Mouse (Mus musculus) forebrain, embryonic 12.5 days (tissue): ENCODE results near the gene Gpr22. TPM values are rescaled to one million over a fixed set of nuclear protein-coding genes. Genes with fewer than 3 reads are reported as not detected.
A peak's percentile ranks its signal among the peaks of the same experiment; 100 is the strongest.

Experiments
- ATAC-seq: fragments of 200-750 bp; cut with Nextera tagmentation; 2 replicates; pipeline ENCODE4 v1.8.0; 2017; ENCODE audit warnings: moderate TSS enrichment; ENCODE audit not compliant: low FRiP score
- H3K27ac ChIP-seq: fragments of 300-500 bp; sonication (generic); 2 replicates; pipeline ENCODE4 v1.5.1; 2016; ENCODE audit warnings: mild to moderate bottlenecking
- H3K27me3 ChIP-seq: fragments of 300-500 bp; sonication (generic); 2 replicates; pipeline ENCODE4 v1.6.1; 2016; ENCODE audit warnings: mild to moderate bottlenecking
- H3K36me3 ChIP-seq: fragments of 300-500 bp; sonication (generic); replicated peaks from 2 replicates; pipeline ENCODE4 v1.6.1; 2016; ENCODE audit warnings: mild to moderate bottlenecking
- H3K4me1 ChIP-seq: fragments of 300-500 bp; sonication (generic); 2 replicates; pipeline ENCODE4 v1.6.1; 2016
- H3K4me2 ChIP-seq: fragments of 300-500 bp; sonication (generic); 2 replicates; pipeline ENCODE4 v1.6.1; 2016; ENCODE audit warnings: mild to moderate bottlenecking, moderate library complexity
- H3K4me3 ChIP-seq: fragments of 300-500 bp; sonication (generic); replicated peaks from 2 replicates; pipeline ENCODE4 v1.5.1; 2016; ENCODE audit warnings: mild to moderate bottlenecking
- H3K9ac ChIP-seq: fragments of 300-500 bp; sonication (generic); 2 replicates; pipeline ENCODE4 v1.6.1; 2016; ENCODE audit warnings: mild to moderate bottlenecking
- H3K9me3 ChIP-seq: fragments of 300-500 bp; sonication (generic); 2 replicates; pipeline ENCODE4 v1.6.1; 2016
- WGBS: fragments of 180-500 bp; shearing (Covaris S2); methylation state at CpG from one replicate; pipeline ENCODE4 v1.1.7; 2016; 5-methylcytosine and 5-hydroxymethylcytosine counted together
- polyA plus RNA-seq: library from polyadenylated mRNA; unstranded; fragments of >200 nt; fragmentation: Nextera tagmentation; extraction: Ambion mirVana; gene quantifications from 2 replicates; pipeline ENCODE4 v1.2.1, GENCODE M21; 2016

The Gpr22 gene
- 4.2 and 5.9 TPM in 2 replicates for polyA plus RNA-seq

GRCm38 (mm10) chr12:31713600-31713999 is at the start of gene Gpr22:
TSS of gene Gpr22 (minus strand) at chr12:31713947.
- WGBS = 35% methylated on average over 6 of the region's 6 CpGs
- peak within 1 kb of the TSS; percentile 6; the same call in 1 of the 2 replicates for H3K4me2 ChIP-seq
- ATAC-seq = peak; percentile 90
- no peaks in the 10 kb centered on the region; the same call in 1 of the 2 replicates for H3K36me3 ChIP-seq
- peaks cover 8% of the 10 kb centered on the region for H3K4me1 ChIP-seq
- H3K27me3 ChIP-seq = no peaks in the 10 kb centered on the region
- no peak within 1 kb of the TSS for H3K9ac ChIP-seq
- peak within 1 kb of the TSS; percentile 29 for H3K4me3 ChIP-seq
- no peaks in the 10 kb centered on the region for H3K9me3 ChIP-seq
- peak within 1 kb of the TSS; percentile 74 for H3K27ac ChIP-seq

- Histone ChIP-seq H3K36me3 (no peaks in the 10 kb centered on the region), H3K4me2 (no peak overlapping the region), H3K9ac (no peak overlapping the region), H3K27me3 (no peaks in the 10 kb centered on the region), H3K4me1 (no peaks in the 10 kb centered on the region), H3K9me3 (no peaks in the 10 kb centered on the region), H3K4me3 (no peak overlapping the region), H3K27ac (no peak overlapping the region)
- no peak for ATAC-seq
- WGBS = 62% methylated on average over 2 of the region's 2 CpGs
Observed at GRCm38 (mm10) chr12:31755885-31756755, 42.4 kb upstream of the Gpr22 start.

GRCm38 (mm10) chr12:31754465-31754864 is 40.7 kb upstream of the Gpr22 start:
- 63% methylated on average over 2 of the region's 2 CpGs for WGBS
- H3K4me2 ChIP-seq = no peak overlapping the region
- no peak for ATAC-seq
- H3K36me3 ChIP-seq = no peaks in the 10 kb centered on the region
- H3K27me3 ChIP-seq = no peaks in the 10 kb centered on the region
- no peaks in the 10 kb centered on the region for H3K4me1 ChIP-seq
- no peak overlapping the region for H3K27ac ChIP-seq
- no peak overlapping the region for H3K4me3 ChIP-seq
- no peak overlapping the region for H3K9ac ChIP-seq
- no peaks in the 10 kb centered on the region for H3K9me3 ChIP-seq

GRCm38 (mm10) chr12:31749846-31750245 is 36.1 kb upstream of the Gpr22 start:
- ATAC-seq = no peak
- Histone ChIP-seq H3K27ac (no peak overlapping the region), H3K27me3 (no peaks in the 10 kb centered on the region), H3K9me3 (no peaks in the 10 kb centered on the region), H3K9ac (no peak overlapping the region), H3K4me3 (no peak overlapping the region), H3K36me3 (no peaks in the 10 kb centered on the region), H3K4me2 (no peak overlapping the region), H3K4me1 (no peaks in the 10 kb centered on the region)
- WGBS = 92% methylated on average over 4 of the region's 4 CpGs

- Histone ChIP-seq H3K4me2 (no peak overlapping the region), H3K4me1 (no peaks in the 10 kb centered on the region), H3K36me3 (no peaks in the 10 kb centered on the region), H3K4me3 (no peak overlapping the region), H3K9ac (no peak overlapping the region), H3K27me3 (no peaks in the 10 kb centered on the region), H3K9me3 (0 out of 2 replicates have a peak, but pooled peaks cover 4% of the 10 kb centered on the region), H3K27ac (no peak overlapping the region)
- ATAC-seq = no peak
- whole genome bisulfite sequencing = 84% methylated on average over 8 of the region's 8 CpGs
Observed at GRCm38 (mm10) chr12:31747301-31747700, 33.6 kb upstream of the Gpr22 start.

- no peak overlapping the region for H3K4me2 ChIP-seq
- no peaks in the 10 kb centered on the region for H3K36me3 ChIP-seq
- H3K9ac ChIP-seq = no peak overlapping the region
- 96% methylated on average over 2 of the region's 2 CpGs for WGBS
- no peak for ATAC-seq
- H3K27ac ChIP-seq = no peak overlapping the region
- H3K9me3 ChIP-seq = no peaks in the 10 kb centered on the region
- no peaks in the 10 kb centered on the region for H3K27me3 ChIP-seq
- no peaks in the 10 kb centered on the region for H3K4me1 ChIP-seq
- H3K4me3 ChIP-seq = no peak overlapping the region
Observed at GRCm38 (mm10) chr12:31734616-31735015, 20.9 kb upstream of the Gpr22 start.

- H3K4me1 ChIP-seq = no peaks in the 10 kb centered on the region
- H3K4me2 ChIP-seq = no peak overlapping the region
- ATAC-seq = no peak
- no peak overlapping the region for H3K27ac ChIP-seq
- 88% methylated on average over 1 of the region's 1 CpGs for whole genome bisulfite sequencing
- no peaks in the 10 kb centered on the region for H3K9me3 ChIP-seq
- no peak overlapping the region for H3K9ac ChIP-seq
- no peaks in the 10 kb centered on the region for H3K27me3 ChIP-seq
- H3K36me3 ChIP-seq = no peaks in the 10 kb centered on the region
- H3K4me3 ChIP-seq = no peak overlapping the region
Observed at GRCm38 (mm10) chr12:31730126-31730525, 16.4 kb upstream of the Gpr22 start.

- Histone ChIP-seq H3K9me3 (no peaks in the 10 kb centered on the region), H3K27ac (no peak overlapping the region), H3K36me3 (no peaks in the 10 kb centered on the region), H3K4me1 (no peaks in the 10 kb centered on the region), H3K4me3 (no peak overlapping the region), H3K4me2 (no peak overlapping the region), H3K27me3 (no peaks in the 10 kb centered on the region), H3K9ac (no peak overlapping the region)
- no peak for ATAC-seq
- 24% methylated on average over 1 of the region's 1 CpGs for WGBS
Observed at GRCm38 (mm10) chr12:31726707-31727106, 13.0 kb upstream of the Gpr22 start.

GRCm38 (mm10) chr12:31725511-31726275 is 11.9 kb upstream of the Gpr22 start:
- H3K4me3 ChIP-seq = no peak overlapping the region
- 90% methylated on average over 12 of the region's 12 CpGs for WGBS
- no peaks in the 10 kb centered on the region for H3K9me3 ChIP-seq
- H3K9ac ChIP-seq = no peak overlapping the region
- H3K4me1 ChIP-seq = peaks cover 6% of the 10 kb centered on the region
- H3K27me3 ChIP-seq = no peaks in the 10 kb centered on the region
- H3K27ac ChIP-seq = no peak overlapping the region
- no peaks in the 10 kb centered on the region for H3K36me3 ChIP-seq
- no peak for ATAC-seq
- H3K4me2 ChIP-seq = no peak overlapping the region

- no peak for ATAC-seq
- Histone ChIP-seq H3K4me1 (peaks cover 8% of the 10 kb centered on the region), H3K9me3 (no peaks in the 10 kb centered on the region), H3K36me3 (no peaks in the 10 kb centered on the region), H3K9ac (no peak overlapping the region), H3K27ac (no peak overlapping the region), H3K27me3 (no peaks in the 10 kb centered on the region), H3K4me3 (no peak overlapping the region), H3K4me2 (no peak overlapping the region)
- WGBS = 85% methylated on average over 3 of the region's 3 CpGs
Observed at GRCm38 (mm10) chr12:31724576-31724975, 10.8 kb upstream of the Gpr22 start.

GRCm38 (mm10) chr12:31719586-31720275 is 6.0 kb upstream of the Gpr22 start:
- 98% methylated on average over 1 of the region's 1 CpGs for WGBS
- no peaks in the 10 kb centered on the region for H3K9me3 ChIP-seq
- no peaks in the 10 kb centered on the region for H3K27me3 ChIP-seq
- H3K4me3 ChIP-seq = no peak overlapping the region
- H3K36me3 ChIP-seq = no peaks in the 10 kb centered on the region
- H3K4me1 ChIP-seq = peaks cover 8% of the 10 kb centered on the region
- no peak overlapping the region for H3K9ac ChIP-seq
- H3K4me2 ChIP-seq = no peak overlapping the region
- ATAC-seq = no peak
- no peak overlapping the region for H3K27ac ChIP-seq

GRCm38 (mm10) chr12:31714070-31714469 is 323 bp upstream of the Gpr22 start:
- no peak for ATAC-seq

More at GRCm38 (mm10) chr12:31714070-31714469, 323 bp upstream of the Gpr22 start:
- Histone ChIP-seq H3K36me3 (no peaks in the 10 kb centered on the region; the same call in 1 of the 2 replicates), H3K4me3 (no peak overlapping the region), H3K4me1 (peaks cover 8% of the 10 kb centered on the region), H3K27me3 (no peaks in the 10 kb centered on the region), H3K9ac (no peak overlapping the region), H3K4me2 (no peak overlapping the region; the same call in 1 of the 2 replicates), H3K27ac (no peak overlapping the region; the same call in 1 of the 2 replicates), H3K9me3 (no peaks in the 10 kb centered on the region)
- WGBS = 81% methylated on average over 3 of the region's 3 CpGs
